Mouse (Mus musculus) liver, embryonic 14.5 days (tissue): ENCODE measurements around the gene Gm20538. TPM values are rescaled to one million over a fixed set of nuclear protein-coding genes. Genes with fewer than 3 reads are reported as not detected.

Experiments used
- ATAC-seq: fragments of 200-750 bp; cut with Nextera tagmentation; 2 replicates; pipeline ENCODE4 v1.8.0; 2017; ENCODE audit warnings: moderate number of reproducible peaks, mild to moderate bottlenecking, moderate library complexity; ENCODE audit not compliant: insufficient read depth
- DNase-seq, 3 experiments: peaks; one replicate each; pipeline ENCODE4 v3.0.0-alpha.2; 2012 to 2013; ENCODE audit warnings: low read depth in 3 of 3, low spot score in 3 of 3
- H3K27ac ChIP-seq: fragments of 300-500 bp; sonication (generic); 2 replicates; pipeline ENCODE4 v1.5.1; 2014; ENCODE audit warnings: moderate library complexity, mild to moderate bottlenecking, control low read depth, inconsistent platforms
- H3K27me3 ChIP-seq: fragments of 300-500 bp; sonication (generic); 2 replicates; pipeline ENCODE4 v1.6.1; 2014; ENCODE audit warnings: mild to moderate bottlenecking, low read length, moderate library complexity; ENCODE audit not compliant: control insufficient read depth, insufficient read depth
- H3K36me3 ChIP-seq: fragments of 300-500 bp; sonication (generic); replicated peaks from 2 replicates; pipeline ENCODE4 v1.6.1; 2014; ENCODE audit warnings: low read depth; ENCODE audit not compliant: control insufficient read depth, insufficient read depth
- H3K4me1 ChIP-seq, 2 experiments: fragments of 200-500 bp in 1 of 2; fragments of 300-500 bp in 1 of 2; sonication (generic) in 1 of 2; replicated peaks; 2 replicates each; pipeline ENCODE4 v1.6.1; 2012 to 2014; ENCODE audit warnings: antibody characterized with exemption in 1 of 2, inconsistent platforms in 1 of 2, low read length in 1 of 2; ENCODE audit not compliant: control insufficient read depth in 2 of 2, insufficient read depth in 2 of 2
- H3K4me2 ChIP-seq: fragments of 300-500 bp; sonication (generic); 2 replicates; pipeline ENCODE4 v1.6.1; 2014; ENCODE audit warnings: low read depth, mild to moderate bottlenecking, control low read depth, moderate library complexity
- H3K4me3 ChIP-seq, 2 experiments: fragments of 200-500 bp in 1 of 2; fragments of 300-500 bp in 1 of 2; sonication (generic) in 1 of 2; 2 replicates each; pipeline ENCODE4 v1.5.1; 2012 to 2014; ENCODE audit warnings: low read depth in 2 of 2, low read length in 2 of 2, mild to moderate bottlenecking in 2 of 2, control low read depth in 1 of 2, inconsistent platforms in 1 of 2, moderate library complexity in 1 of 2; ENCODE audit not compliant: insufficient read depth in 1 of 2
- H3K9ac ChIP-seq: fragments of 300-500 bp; sonication (generic); replicated peaks from 2 replicates; pipeline ENCODE4 v1.6.1; 2014; ENCODE audit warnings: mild to moderate bottlenecking, control low read depth, moderate library complexity
- H3K9me3 ChIP-seq: fragments of 300-500 bp; sonication (generic); 2 replicates; pipeline ENCODE4 v1.6.1; 2016; ENCODE audit warnings: low read length, mixed read lengths; ENCODE audit not compliant: control insufficient read depth
- CTCF ChIP-seq: IDR thresholded peaks from 2 replicates; pipeline ENCODE4 v1.5.1; 2016; ENCODE audit warnings: antibody characterized with exemption, low read depth, control low read depth
- EP300 ChIP-seq: IDR thresholded peaks from 2 replicates; pipeline ENCODE4 v1.6.1; 2016; ENCODE audit warnings: antibody characterized with exemption, low read depth
- WGBS: fragments of 180-500 bp; shearing (Covaris S2); extraction: QIAGEN DNeasy Blood & Tissue Kit; methylation state at CpG from one replicate; pipeline ENCODE4 v1.1.7; 2014; ENCODE audit not compliant: insufficient replicate concordance; 5-methylcytosine and 5-hydroxymethylcytosine counted together
- polyA plus RNA-seq, 2 experiments: library from polyadenylated mRNA; depleted of rRNA in 1 of 2; stranded (reverse) in 1 of 2; unstranded in 1 of 2; fragments of >200 nt; fragmentation: Nextera tagmentation in 1 of 2; extraction: Ambion mirVana in 1 of 2; gene quantifications; 2 replicates each; pipeline versions ENCODE4 v1.2.1 to v1.2.3; 2012 to 2014

The Gm20538 gene
- polyA plus RNA-seq, 2 experiments = not detected

DNA sequence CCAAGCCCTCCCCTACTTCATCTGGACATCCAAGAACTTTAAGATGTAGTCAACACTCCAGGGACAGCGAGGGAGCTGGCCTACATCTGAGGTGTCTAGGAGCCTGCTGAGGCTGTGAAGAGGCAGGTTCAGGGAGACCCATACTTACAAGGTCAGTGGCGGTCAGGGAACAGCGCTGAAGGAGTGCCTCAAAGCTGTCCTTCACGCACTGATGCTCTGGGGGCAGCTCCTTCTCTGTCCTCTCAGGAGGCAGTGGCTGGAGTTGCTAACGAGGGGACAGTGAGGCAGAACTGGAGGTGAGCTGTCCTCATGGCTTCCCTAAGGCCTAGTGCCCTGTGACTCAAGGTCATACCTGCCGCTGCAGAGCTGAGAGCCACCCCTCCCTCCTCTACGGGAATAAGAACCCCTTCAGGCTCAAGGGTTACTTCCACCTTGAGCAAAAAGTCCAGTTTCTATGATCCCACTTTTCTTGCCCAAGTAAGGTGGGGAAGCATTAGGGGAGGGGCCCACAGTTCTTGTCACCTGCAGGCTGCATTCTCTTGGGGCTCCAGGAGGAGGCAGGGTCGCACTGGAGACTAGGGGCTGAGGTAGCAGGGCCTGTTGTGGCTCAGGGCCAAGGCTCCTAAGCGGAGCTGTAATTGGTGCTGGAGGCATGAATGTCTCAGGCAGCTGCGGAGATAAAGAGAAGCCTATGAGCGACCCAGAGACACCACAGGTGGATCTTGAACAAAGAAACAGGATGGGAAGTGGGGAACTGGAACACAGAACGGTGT, 34.4 kb downstream of the Gm20538 start:
- Histone ChIP-seq H3K36me3 (no peaks in the 10 kb centered on the region), H3K4me3 (no peak overlapping the region), H3K4me1 (no peaks in the 10 kb centered on the region), H3K4me2 (no peak overlapping the region), H3K27me3 (peaks cover 18% of the 10 kb centered on the region), H3K27ac (no peak overlapping the region), H3K9ac (no peak overlapping the region), H3K9me3 (no peaks in the 10 kb centered on the region)
- 55% methylated on average over 12 of the region's 12 CpGs for WGBS
- DNase-seq = no peak
- ATAC-seq = no peak
- peak; percentile 24; the same call in 1 of the 2 replicates for TF ChIP-seq CTCF
- TF ChIP-seq EP300 = no peak

GRCm38 (mm10) chr19:44515769-44516168, 36.9 kb downstream of the Gm20538 start:
- H3K4me3 ChIP-seq = no peak overlapping the region
- ATAC-seq (no peak), DNase-seq (no peak)
- TF ChIP-seq CTCF (no peak), EP300 (no peak)
- H3K36me3 ChIP-seq = no peaks in the 10 kb centered on the region
- H3K27ac ChIP-seq = no peak overlapping the region
- no peaks in the 10 kb centered on the region for H3K4me1 ChIP-seq
- H3K4me2 ChIP-seq = no peak overlapping the region
- H3K27me3 ChIP-seq = peaks cover 42% of the 10 kb centered on the region
- WGBS = 35% methylated on average over 6 of the region's 6 CpGs
- H3K9me3 ChIP-seq = no peaks in the 10 kb centered on the region
- no peak overlapping the region for H3K9ac ChIP-seq

GRCm38 (mm10) chr19:44514521-44515451, 37.8 kb downstream of the Gm20538 start:
- H3K4me1 ChIP-seq = no peaks in the 10 kb centered on the region
- no peak overlapping the region for H3K4me3 ChIP-seq
- ATAC-seq (no peak), DNase-seq (no peak)
- no peak overlapping the region for H3K9ac ChIP-seq
- no peak for TF ChIP-seq CTCF
- TF ChIP-seq EP300 = no peak
- peaks cover 52% of the 10 kb centered on the region for H3K27me3 ChIP-seq
- 23% methylated on average over 14 of the region's 14 CpGs for WGBS
- no peaks in the 10 kb centered on the region for H3K36me3 ChIP-seq
- no peak overlapping the region for H3K27ac ChIP-seq
- no peaks in the 10 kb centered on the region for H3K9me3 ChIP-seq
- H3K4me2 ChIP-seq = no peak overlapping the region

GRCm38 (mm10) chr19:44513921-44514482, 38.6 kb downstream of the Gm20538 start:
- Histone ChIP-seq H3K4me1 (no peaks in the 10 kb centered on the region), H3K36me3 (no peaks in the 10 kb centered on the region), H3K4me2 (no peak overlapping the region), H3K9ac (no peak overlapping the region), H3K4me3 (no peak overlapping the region), H3K27ac (no peak overlapping the region), H3K27me3 (peaks cover 58% of the 10 kb centered on the region), H3K9me3 (no peaks in the 10 kb centered on the region)
- DNase-seq (no peak), ATAC-seq (no peak)
- 19% methylated on average over 7 of the region's 7 CpGs for WGBS
- TF ChIP-seq CTCF = no peak
- no peak for TF ChIP-seq EP300
